Mouse (Mus musculus) heart, postnatal 0 days (tissue): ENCODE results near the gene Tnp1. TPM values are rescaled to one million over a fixed set of nuclear protein-coding genes. Genes with fewer than 3 reads are reported as not detected.

Source experiments
- ATAC-seq: fragments of 200-750 bp; cut with Nextera tagmentation; 2 replicates; pipeline ENCODE4 v1.8.0; 2017; ENCODE audit warnings: low read depth, moderate number of reproducible peaks, moderate library complexity; ENCODE audit not compliant: insufficient read depth
- DNase-seq: peaks from one replicate; pipeline ENCODE4 v3.0.0-alpha.2; 2016; ENCODE audit warnings: low spot score
- H3K27ac ChIP-seq: fragments of 300-500 bp; sonication (generic); 2 replicates; pipeline ENCODE4 v1.5.1; 2014; ENCODE audit warnings: low read depth, mild to moderate bottlenecking
- H3K27me3 ChIP-seq: fragments of 300-500 bp; sonication (generic); 2 replicates; pipeline ENCODE4 v1.6.1; 2014; ENCODE audit warnings: low read length, mixed read lengths; ENCODE audit not compliant: control insufficient read depth, insufficient read depth
- H3K36me3 ChIP-seq: fragments of 300-500 bp; sonication (generic); replicated peaks from 2 replicates; pipeline ENCODE4 v1.6.1; 2014; ENCODE audit warnings: low read length, mixed read lengths; ENCODE audit not compliant: control insufficient read depth, insufficient read depth
- H3K4me1 ChIP-seq: fragments of 300-500 bp; sonication (generic); 2 replicates; pipeline ENCODE4 v1.6.1; 2014; ENCODE audit warnings: antibody characterized with exemption; ENCODE audit not compliant: control insufficient read depth, insufficient read depth
- H3K4me2 ChIP-seq: fragments of 300-500 bp; sonication (generic); 2 replicates; pipeline ENCODE4 v1.6.1; 2014; ENCODE audit warnings: low read depth, mild to moderate bottlenecking, low read length, moderate library complexity
- H3K4me3 ChIP-seq: fragments of 300-500 bp; sonication (generic); 2 replicates; pipeline ENCODE4 v1.5.1; 2014; ENCODE audit warnings: low read depth, low read length
- H3K9ac ChIP-seq: fragments of 300-500 bp; sonication (generic); replicated peaks from 2 replicates; pipeline ENCODE4 v1.6.1; 2014; ENCODE audit warnings: low read depth, low read length, mixed read lengths
- H3K9me3 ChIP-seq: fragments of 300-500 bp; sonication (generic); replicated peaks from 2 replicates; pipeline ENCODE4 v1.6.1; 2016; ENCODE audit warnings: low read length; ENCODE audit not compliant: control insufficient read depth
- CTCF ChIP-seq: IDR thresholded peaks from 2 replicates; pipeline ENCODE4 v1.5.1; 2016; ENCODE audit warnings: antibody characterized with exemption, control low read depth, low read depth
- EP300 ChIP-seq: IDR thresholded peaks from 2 replicates; pipeline ENCODE4 v1.6.1; 2016; ENCODE audit warnings: antibody characterized with exemption, low read depth
- WGBS: fragments of 180-500 bp; shearing (Covaris S2); extraction: QIAGEN DNeasy Blood & Tissue Kit; methylation state at CpG from one replicate; pipeline ENCODE4 v1.1.7; 2014; 5-methylcytosine and 5-hydroxymethylcytosine counted together
- polyA plus RNA-seq: library from polyadenylated mRNA; unstranded; fragments of >200 nt; fragmentation: Nextera tagmentation; extraction: Ambion mirVana; gene quantifications from 2 replicates; pipeline ENCODE4 v1.2.1, GENCODE M21; 2015
- total RNA-seq: library from RNA; depleted of rRNA; stranded (reverse); fragments of >200 nt; gene quantifications from 2 replicates; pipeline ENCODE4 v1.2.3, GENCODE M21; 2014; ENCODE audit warnings: low replicate concordance

Tnp1 gene
- total and polyA plus RNA-seq, 2 experiments from 2014 or later: not detected

DNA sequence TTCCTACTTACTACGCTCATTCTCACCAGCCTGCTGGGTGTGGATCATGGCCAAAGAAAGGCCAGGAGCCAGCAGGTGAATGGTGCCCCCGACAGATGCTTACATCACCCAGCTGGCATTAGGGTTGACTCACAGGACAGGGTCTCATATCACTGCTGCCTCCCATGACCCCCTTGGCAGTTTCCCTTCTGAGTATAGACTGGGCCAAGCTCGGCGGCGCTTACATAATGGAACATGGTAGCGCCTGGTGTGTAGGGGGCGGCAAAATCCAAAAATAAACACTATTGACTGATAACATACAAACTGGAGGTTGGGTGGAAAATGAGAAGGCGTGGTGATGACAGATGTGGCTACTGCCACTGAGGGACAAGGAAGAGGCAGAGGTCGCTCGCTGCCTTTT, 28.0 kb upstream of the Tnp1 start:
- Histone ChIP-seq H3K9ac (no peak overlapping the region), H3K4me3 (no peak overlapping the region), H3K36me3 (no peaks in the 10 kb centered on the region), H3K4me1 (peaks cover 4% of the 10 kb centered on the region; the same call in 1 of the 2 replicates), H3K9me3 (no peaks in the 10 kb centered on the region), H3K27ac (peak overlapping the region; percentile 65), H3K4me2 (peak overlapping the region; percentile 35; the same call in 1 of the 2 replicates), H3K27me3 (no peaks in the 10 kb centered on the region)
- DNase-seq (peak; percentile 80), ATAC-seq (peak; percentile 88)
- TF ChIP-seq CTCF: no peak; the same call in 1 of the 2 replicates
- 0 out of 2 replicates have a peak, but pooled peaks have one; percentile 56 for TF ChIP-seq EP300
- 19% methylated on average over 10 of the region's 10 CpGs for WGBS

- Histone ChIP-seq H3K27me3 (no peaks in the 10 kb centered on the region), H3K9ac (no peak overlapping the region), H3K9me3 (no peaks in the 10 kb centered on the region), H3K4me3 (no peak overlapping the region), H3K36me3 (no peaks in the 10 kb centered on the region), H3K4me2 (no peak overlapping the region), H3K27ac (no peak overlapping the region), H3K4me1 (peaks cover 4% of the 10 kb centered on the region; the same call in 1 of the 2 replicates)
- ATAC-seq (no peak), DNase-seq (no peak)
- no peak for TF ChIP-seq CTCF
- no peak for TF ChIP-seq EP300
- WGBS: 82% methylated on average over 3 of the region's 3 CpGs
These were observed 25.1 kb upstream of the Tnp1 start for GRCm38 (mm10) chr1:73040691-73041425.

- no peak overlapping the region for H3K27ac ChIP-seq
- no peaks in the 10 kb centered on the region for H3K9me3 ChIP-seq
- WGBS: 36% methylated on average over 3 of the region's 3 CpGs
- H3K9ac ChIP-seq: no peak overlapping the region
- H3K36me3 ChIP-seq: no peaks in the 10 kb centered on the region
- TF ChIP-seq EP300 (no peak), CTCF (no peak)
- H3K4me2 ChIP-seq: no peak overlapping the region
- ATAC-seq (no peak; the same call in 1 of the 2 replicates), DNase-seq (no peak)
- no peak overlapping the region for H3K4me3 ChIP-seq
- no peaks in the 10 kb centered on the region for H3K27me3 ChIP-seq
- no peaks in the 10 kb centered on the region for H3K4me1 ChIP-seq
These were observed 22.8 kb upstream of the Tnp1 start for GRCm38 (mm10) chr1:73038532-73038931.

GRCm38 (mm10) chr1:73036536-73036935, 20.8 kb upstream of the Tnp1 start:
- H3K4me1 ChIP-seq: no peaks in the 10 kb centered on the region
- no peak for ATAC-seq
- no peaks in the 10 kb centered on the region for H3K36me3 ChIP-seq
- no peaks in the 10 kb centered on the region for H3K27me3 ChIP-seq
- no peak overlapping the region for H3K27ac ChIP-seq
- TF ChIP-seq CTCF: no peak
- no peak for TF ChIP-seq EP300
- H3K9ac ChIP-seq: no peak overlapping the region
- DNase-seq: no peak
- 79% methylated on average over 3 of the region's 3 CpGs for WGBS
- no peak overlapping the region for H3K4me2 ChIP-seq
- no peak overlapping the region for H3K4me3 ChIP-seq
- H3K9me3 ChIP-seq: no peaks in the 10 kb centered on the region

GRCm38 (mm10) chr1:73035726-73036125, 20.0 kb upstream of the Tnp1 start:
- H3K27ac ChIP-seq: no peak overlapping the region
- H3K4me3 ChIP-seq: no peak overlapping the region
- no peak for TF ChIP-seq EP300
- no peak for TF ChIP-seq CTCF
- WGBS: 78% methylated on average over 3 of the region's 3 CpGs
- no peaks in the 10 kb centered on the region for H3K27me3 ChIP-seq
- DNase-seq: no peak
- no peak overlapping the region for H3K4me2 ChIP-seq
- H3K9ac ChIP-seq: no peak overlapping the region
- no peaks in the 10 kb centered on the region for H3K9me3 ChIP-seq
- no peaks in the 10 kb centered on the region for H3K4me1 ChIP-seq
- no peak for ATAC-seq
- no peaks in the 10 kb centered on the region for H3K36me3 ChIP-seq
